Mouse (Mus musculus) leukemia stem cell, adult 10-12 weeks (primary cell): Measurements from ENCODE around the gene Sept10. TPM values are rescaled to one million over a fixed set of nuclear protein-coding genes. Genes with fewer than 3 reads are reported as not detected.

Experiments used
- polyA plus RNA-seq: library from polyadenylated mRNA; stranded (reverse); fragments of >175 nt; gene quantifications from 2 replicates; pipeline ENCODE4 v1.2.3, GENCODE M21; 2012; ENCODE audit warnings: low replicate concordance

Gene Sept10
- 0.22 TPM in 1 of 2 replicates, not detected in the other for polyA plus RNA-seq

DNA sequence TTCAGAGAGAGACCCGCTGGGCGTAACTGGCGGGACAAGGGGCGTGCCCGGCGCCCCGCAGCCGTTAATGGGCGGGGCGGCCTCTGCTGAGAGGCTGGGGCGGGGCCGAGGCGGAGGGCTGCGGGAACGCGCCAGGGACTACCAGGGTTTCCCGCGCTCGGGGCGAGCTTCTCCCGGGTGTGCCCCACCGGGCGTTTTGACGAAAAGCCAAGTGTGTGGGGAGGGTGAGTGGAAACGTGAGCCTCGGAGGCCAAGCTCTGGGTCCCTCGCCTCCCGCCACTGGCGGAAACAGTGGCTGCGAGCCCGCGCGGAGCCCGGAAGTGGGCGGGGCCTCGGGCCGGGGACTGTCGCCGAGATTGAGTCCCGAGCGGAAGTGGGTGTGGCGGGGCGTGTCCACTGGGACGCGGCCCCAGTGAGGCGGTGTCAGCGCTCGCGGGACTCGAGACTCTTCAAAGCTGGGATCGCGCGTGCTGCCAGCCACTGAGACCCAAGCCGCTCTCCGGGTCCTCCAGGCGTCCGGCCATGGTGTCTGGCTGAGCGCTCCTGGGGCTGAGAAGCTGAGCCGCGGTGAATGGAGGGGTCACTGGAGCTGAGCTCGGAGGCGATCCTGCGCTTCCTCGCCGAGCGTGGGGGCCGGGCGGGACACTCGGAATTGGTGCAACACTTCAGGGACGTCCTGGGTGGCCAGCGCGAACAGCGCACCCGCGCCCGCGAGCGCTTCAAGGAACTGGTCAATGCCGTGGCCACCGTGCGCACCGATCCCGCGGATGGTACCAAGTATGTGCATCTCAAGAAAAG is at the start of gene Sept10, which contains the start of gene Sowahc:
Gene Sept10, minus strand, starts transcription at position 375 of the 798 bp plus-strand sequence.
Gene Sowahc, plus strand, starts transcription at position 481 of the 798 bp plus-strand sequence.

Other genes starting within 250 kb of the Sept10 start
- gene Sowahc, start 106 bp upstream of the Sept10 start, polyA plus RNA-seq: 0.89 and 1.4 TPM in 2 replicates
- gene P4ha1, start 101.4 kb upstream of the Sept10 start, polyA plus RNA-seq: 0.77 and 1.9 TPM in 2 replicates
- 0.88 TPM in 1 of 2 replicates, not detected in the other for gene Gm10273, start 173.8 kb upstream of the Sept10 start, polyA plus RNA-seq
- not detected in 2 replicates for gene Pla2g12b, start 181.8 kb upstream of the Sept10 start, polyA plus RNA-seq
- gene Oit3, start 219.9 kb upstream of the Sept10 start, polyA plus RNA-seq: 0.20 TPM in 1 of 2 replicates, not detected in the other